Mouse (Mus musculus) C2C12 (cell line): Measurements from ENCODE around the gene Gm9837.

Experiments
- CEBPB ChIP-seq: IDR thresholded peaks from one replicate; pipeline ENCODE4 v1.6.1; 2011; ENCODE audit warnings: low read depth, mild to moderate bottlenecking, control low read depth, moderate library complexity
- CTCF ChIP-seq: IDR thresholded peaks from one replicate; pipeline ENCODE4 v1.5.1; 2011; ENCODE audit not compliant: control insufficient read depth, insufficient read depth, insufficient read length
- FOSL1 ChIP-seq: IDR thresholded peaks from one replicate; pipeline ENCODE4 v1.8.0; 2011; ENCODE audit warnings: mild to moderate bottlenecking, low read length; ENCODE audit not compliant: poor library complexity, insufficient read depth, severe bottlenecking
- MAX ChIP-seq: IDR thresholded peaks from one replicate; pipeline ENCODE4 v1.6.1; 2011; ENCODE audit warnings: mild to moderate bottlenecking, control low read depth
- USF1 ChIP-seq: IDR thresholded peaks from one replicate; pipeline ENCODE4 v1.6.1; 2011; ENCODE audit warnings: low read depth, mild to moderate bottlenecking, control low read depth, moderate library complexity

DNA sequence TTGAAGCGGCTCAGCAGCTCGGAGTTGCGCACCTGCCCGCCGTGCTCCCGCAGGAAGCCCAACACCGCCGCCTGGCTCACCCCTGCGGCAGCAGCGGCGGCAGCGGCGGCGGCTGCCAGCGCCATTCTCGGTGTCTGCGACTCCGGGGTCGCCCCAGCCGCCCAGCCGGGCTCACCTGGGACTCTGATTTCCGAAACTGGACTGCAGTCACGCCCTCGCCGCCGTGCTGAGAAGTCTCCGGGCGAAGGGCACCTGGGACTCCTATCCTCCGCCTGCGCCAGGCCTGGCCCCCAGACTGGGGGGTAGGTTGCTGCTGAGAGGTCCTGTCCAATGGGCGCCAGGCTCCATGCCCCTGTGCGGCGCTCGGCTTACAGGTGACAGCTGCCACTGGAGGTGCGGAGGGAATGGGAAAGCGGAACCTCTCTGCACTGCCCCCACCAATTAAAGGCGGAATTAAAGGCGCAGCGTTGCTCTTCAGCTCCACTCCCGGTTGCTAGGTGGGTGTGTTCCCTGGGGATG, 9.6 kb upstream of the Gm9837 start, which contains the start of the genes Gm9945 and Sowaha:
- TF ChIP-seq MAX (no peak), USF1 (no peak), CTCF (no peak), CEBPB (no peak), FOSL1 (no peak)
